Mouse (Mus musculus) heart, embryonic 12.5 days (tissue): ENCODE data around the gene Nubp2. TPM values are rescaled to one million over a fixed set of nuclear protein-coding genes. Genes with fewer than 3 reads are reported as not detected.

Source experiments
- ATAC-seq: fragments of 200-750 bp; cut with Nextera tagmentation; 2 replicates; pipeline ENCODE4 v1.8.0; 2017; ENCODE audit warnings: moderate TSS enrichment, moderate library complexity; ENCODE audit not compliant: insufficient number of reproducible peaks, low FRiP score
- H3K27ac ChIP-seq: fragments of 300-500 bp; sonication (generic); 2 replicates; pipeline ENCODE4 v1.5.1; 2016; ENCODE audit warnings: mild to moderate bottlenecking, moderate library complexity; ENCODE audit not compliant: poor library complexity, severe bottlenecking
- H3K27me3 ChIP-seq: fragments of 300-500 bp; sonication (generic); replicated peaks from 2 replicates; pipeline ENCODE4 v1.6.1; 2016; ENCODE audit warnings: mild to moderate bottlenecking, moderate library complexity
- H3K36me3 ChIP-seq: fragments of 300-500 bp; sonication (generic); 2 replicates; pipeline ENCODE4 v1.6.1; 2016; ENCODE audit warnings: mild to moderate bottlenecking, moderate library complexity
- H3K4me1 ChIP-seq: fragments of 300-500 bp; sonication (generic); replicated peaks from 2 replicates; pipeline ENCODE4 v1.6.1; 2016; ENCODE audit warnings: mild to moderate bottlenecking
- H3K4me2 ChIP-seq: fragments of 300-500 bp; sonication (generic); 2 replicates; pipeline ENCODE4 v1.6.1; 2016; ENCODE audit warnings: mild to moderate bottlenecking, moderate library complexity
- H3K4me3 ChIP-seq: fragments of 300-500 bp; sonication (generic); 2 replicates; pipeline ENCODE4 v1.5.1; 2016; ENCODE audit warnings: mild to moderate bottlenecking
- H3K9ac ChIP-seq: fragments of 300-500 bp; sonication (generic); 2 replicates; pipeline ENCODE4 v1.6.1; 2016; ENCODE audit warnings: mild to moderate bottlenecking, moderate library complexity
- H3K9me3 ChIP-seq: fragments of 300-500 bp; sonication (generic); replicated peaks from 2 replicates; pipeline ENCODE4 v1.6.1; 2016; ENCODE audit warnings: mild to moderate bottlenecking, moderate library complexity
- WGBS: fragments of 180-500 bp; shearing (Covaris S2); methylation state at CpG from one replicate; pipeline ENCODE4 v1.1.7; 2016; 5-methylcytosine and 5-hydroxymethylcytosine counted together
- polyA plus RNA-seq: library from polyadenylated mRNA; unstranded; fragments of >200 nt; fragmentation: Nextera tagmentation; extraction: Ambion mirVana; gene quantifications from 2 replicates; pipeline ENCODE4 v1.2.1, GENCODE M21; 2016

Nubp2 gene
- polyA plus RNA-seq, 1 experiment from 2014 or later: 31.9 TPM

DNA sequence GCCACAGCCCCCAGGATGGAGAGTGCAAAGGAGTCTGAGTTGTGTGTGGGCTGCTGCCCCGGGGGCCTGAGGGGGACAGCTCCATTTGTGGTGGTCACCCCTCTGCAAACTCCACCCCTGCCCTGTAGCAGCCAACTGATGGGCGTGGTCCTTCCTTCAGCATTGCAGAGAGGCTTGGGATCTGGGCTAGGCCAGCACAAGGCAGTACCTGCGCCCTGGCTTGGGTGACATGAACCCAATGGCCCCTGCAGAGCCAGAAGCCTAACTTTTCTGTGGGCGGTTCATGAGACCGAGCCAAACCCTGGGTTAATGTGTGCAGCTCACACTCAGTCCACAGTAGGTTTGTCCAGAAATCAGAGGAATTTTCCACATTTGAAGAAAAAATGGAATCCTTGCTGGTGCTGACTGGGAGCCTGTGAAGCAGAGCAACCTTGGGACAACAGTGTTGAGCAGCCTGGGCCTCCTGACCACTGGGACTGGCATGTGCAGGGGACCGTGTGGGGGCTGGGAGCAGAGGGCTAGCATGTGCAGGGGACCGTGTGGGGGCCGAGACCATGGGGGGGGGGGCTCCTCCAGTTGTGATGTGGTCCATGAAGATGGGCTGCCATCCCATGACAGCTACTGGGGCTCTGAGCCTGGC lies 28.2 kb downstream of the Nubp2 start:
- ATAC-seq: no peak
- Histone ChIP-seq H3K27ac (no peak overlapping the region), H3K9me3 (no peaks in the 10 kb centered on the region), H3K9ac (no peak overlapping the region), H3K27me3 (no peaks in the 10 kb centered on the region), H3K36me3 (peaks cover 64% of the 10 kb centered on the region), H3K4me1 (no peaks in the 10 kb centered on the region), H3K4me2 (no peak overlapping the region), H3K4me3 (no peak overlapping the region)
- 79% methylated on average over 8 of the region's 8 CpGs for WGBS

- no peak for ATAC-seq
- WGBS: 88% methylated on average over 13 of the region's 13 CpGs
- Histone ChIP-seq H3K27ac (no peak overlapping the region), H3K4me3 (no peak overlapping the region), H3K9me3 (no peaks in the 10 kb centered on the region), H3K4me1 (peaks cover 2% of the 10 kb centered on the region; the same call in 1 of the 2 replicates), H3K4me2 (no peak overlapping the region), H3K27me3 (peaks cover 3% of the 10 kb centered on the region; the same call in 1 of the 2 replicates), H3K9ac (no peak overlapping the region), H3K36me3 (peaks cover 55% of the 10 kb centered on the region)
Measured at GRCm38 (mm10) chr17:24856589-24856988, 29.6 kb downstream of the Nubp2 start.

DNA sequence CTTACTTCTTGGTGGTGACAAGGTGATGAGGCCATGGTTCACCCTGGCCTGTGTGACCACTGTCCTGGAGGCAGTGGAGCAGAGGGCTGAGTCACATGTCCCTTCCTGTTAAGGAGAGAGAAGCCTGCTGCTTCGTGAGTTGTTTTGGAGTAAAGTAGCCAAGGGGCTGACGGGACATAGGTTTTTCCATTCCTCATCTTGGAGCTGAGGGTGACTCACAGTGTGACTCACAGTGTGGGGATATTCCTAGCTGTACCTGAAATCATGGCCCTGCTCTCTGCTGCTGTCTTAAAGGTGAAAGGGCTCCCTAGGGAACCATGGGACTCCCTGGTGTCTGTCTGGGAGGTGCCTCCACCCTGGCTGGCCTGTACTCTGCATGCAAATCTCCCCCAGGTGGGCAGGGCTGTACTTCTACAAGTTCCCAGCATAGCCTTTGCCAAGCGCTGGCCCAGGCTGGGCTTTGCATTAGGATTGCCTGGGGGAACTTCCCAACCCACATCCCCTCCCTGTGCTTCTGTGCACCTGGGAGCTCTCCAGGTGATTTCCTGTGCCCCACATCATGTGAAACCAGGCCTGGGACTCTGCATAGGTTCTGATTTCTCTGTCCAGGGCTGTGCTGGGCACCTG lies 30.2 kb downstream of the Nubp2 start:
- Histone ChIP-seq H3K4me1 (peaks cover 9% of the 10 kb centered on the region), H3K4me2 (no peak overlapping the region), H3K27ac (no peak overlapping the region), H3K9ac (no peak overlapping the region), H3K4me3 (no peak overlapping the region), H3K9me3 (no peaks in the 10 kb centered on the region), H3K27me3 (peaks cover 9% of the 10 kb centered on the region; the same call in 1 of the 2 replicates), H3K36me3 (peaks cover 49% of the 10 kb centered on the region)
- ATAC-seq: no peak
- WGBS: 64% methylated on average over 3 of the region's 3 CpGs

- H3K27ac ChIP-seq: no peak overlapping the region
- peaks cover 22% of the 10 kb centered on the region for H3K36me3 ChIP-seq
- peaks cover 15% of the 10 kb centered on the region for H3K4me1 ChIP-seq
- H3K9me3 ChIP-seq: no peaks in the 10 kb centered on the region
- H3K9ac ChIP-seq: peak overlapping the region; percentile 91; the same call in 1 of the 2 replicates
- peak overlapping the region; percentile 94 for H3K4me2 ChIP-seq
- no peak for ATAC-seq
- WGBS: 79% methylated on average over 10 of the region's 10 CpGs
- H3K27me3 ChIP-seq: peaks cover 9% of the 10 kb centered on the region; the same call in 1 of the 2 replicates
- peak overlapping the region; percentile 81 for H3K4me3 ChIP-seq
Measured at GRCm38 (mm10) chr17:24851381-24852125, 34.6 kb downstream of the Nubp2 start.

GRCm38 (mm10) chr17:24850773-24851127 lies 35.4 kb downstream of the Nubp2 start:
- Histone ChIP-seq H3K27ac (peak overlapping the region; percentile 32; the same call in 1 of the 2 replicates), H3K36me3 (peaks cover 14% of the 10 kb centered on the region), H3K9me3 (no peaks in the 10 kb centered on the region)

DNA sequence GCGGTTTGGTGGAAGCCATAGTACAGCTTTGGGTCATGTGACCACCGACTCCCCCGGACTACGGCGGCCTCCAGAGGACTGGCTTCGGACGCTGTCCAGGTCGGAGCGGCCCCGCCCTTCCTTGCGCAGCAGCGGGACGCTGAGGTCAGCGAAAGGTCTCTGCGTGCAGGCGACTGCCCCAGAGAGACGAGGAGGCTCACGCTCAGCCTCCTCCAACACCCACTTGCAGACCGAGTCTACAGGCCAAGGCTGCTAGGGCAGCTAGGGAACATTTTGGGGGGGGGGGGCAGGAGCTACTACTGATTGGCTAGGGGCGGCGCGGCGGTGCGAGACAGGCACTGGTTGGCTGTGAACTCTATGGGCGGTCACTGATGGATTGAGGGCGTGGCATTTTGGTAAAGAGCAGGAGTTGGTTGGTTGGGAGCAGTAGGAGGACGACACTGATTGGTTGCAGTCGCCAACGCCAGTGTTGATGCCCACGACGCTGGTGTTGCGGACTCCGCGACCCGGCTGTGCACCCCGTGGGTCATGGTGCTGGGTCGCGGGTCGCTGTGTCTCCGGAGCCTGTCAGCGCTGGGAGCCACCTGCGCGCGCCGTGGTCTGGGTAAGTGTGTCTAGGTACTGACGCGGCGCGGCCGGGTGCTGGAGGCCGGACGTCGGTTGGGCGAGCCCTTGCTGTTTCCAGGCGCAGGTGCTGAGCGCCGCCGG lies 35.9 kb downstream of the Nubp2 start, which contains the start of gene Fahd1:
Gene Fahd1, minus strand, starts transcription at position 300 of the 708 bp plus-strand sequence.
- under 1% methylated on average over 58 of the region's 58 CpGs for WGBS
- H3K4me1 ChIP-seq: peaks cover 15% of the 10 kb centered on the region
- H3K27ac ChIP-seq: peak within 1 kb of the TSS; percentile 98
- peak within 1 kb of the TSS; percentile 94 for H3K4me2 ChIP-seq
- ATAC-seq: peak; percentile 99
- H3K36me3 ChIP-seq: peaks cover 12% of the 10 kb centered on the region
- peak within 1 kb of the TSS; percentile 91 for H3K9ac ChIP-seq
- H3K4me3 ChIP-seq: peak within 1 kb of the TSS; percentile 81
- H3K9me3 ChIP-seq: no peaks in the 10 kb centered on the region
- H3K27me3 ChIP-seq: peaks cover 9% of the 10 kb centered on the region; the same call in 1 of the 2 replicates

More at GRCm38 (mm10) chr17:24850773-24851127, 35.4 kb downstream of the Nubp2 start:
- H3K4me3 ChIP-seq: peak overlapping the region; percentile 81
- H3K4me2 ChIP-seq: peak overlapping the region; percentile 94
- H3K4me1 ChIP-seq: peaks cover 15% of the 10 kb centered on the region
- ATAC-seq: no peak
- H3K27me3 ChIP-seq: peaks cover 9% of the 10 kb centered on the region; the same call in 1 of the 2 replicates
- peak overlapping the region; percentile 91 for H3K9ac ChIP-seq
- WGBS: 3% methylated on average over 20 of the region's 20 CpGs

DNA sequence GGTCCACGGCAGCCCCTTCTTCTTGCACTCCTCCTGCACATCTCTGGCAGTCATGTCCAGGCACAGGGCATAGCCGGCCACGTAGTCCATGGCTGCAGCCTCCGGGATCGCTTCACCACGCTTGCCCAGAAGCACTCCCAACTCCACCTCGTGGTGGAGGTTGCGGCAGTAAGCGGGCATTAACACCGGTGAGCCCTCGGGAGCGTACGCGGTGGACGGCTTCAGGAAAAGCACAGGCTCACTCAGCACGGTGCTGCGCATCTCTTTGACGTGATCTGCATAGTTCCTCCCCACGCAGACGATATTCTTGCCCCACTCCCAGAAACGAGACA lies 36.5 kb downstream of the Nubp2 start:
- Histone ChIP-seq H3K36me3 (peaks cover 12% of the 10 kb centered on the region), H3K4me3 (peak overlapping the region; percentile 81), H3K27me3 (peaks cover 9% of the 10 kb centered on the region; the same call in 1 of the 2 replicates), H3K27ac (peak overlapping the region; percentile 98), H3K4me2 (peak overlapping the region; percentile 94), H3K9ac (peak overlapping the region; percentile 91), H3K4me1 (peaks cover 17% of the 10 kb centered on the region), H3K9me3 (no peaks in the 10 kb centered on the region)
- under 1% methylated on average over 21 of the region's 21 CpGs for WGBS
- peak; percentile 63; the same call in 1 of the 2 replicates for ATAC-seq

DNA sequence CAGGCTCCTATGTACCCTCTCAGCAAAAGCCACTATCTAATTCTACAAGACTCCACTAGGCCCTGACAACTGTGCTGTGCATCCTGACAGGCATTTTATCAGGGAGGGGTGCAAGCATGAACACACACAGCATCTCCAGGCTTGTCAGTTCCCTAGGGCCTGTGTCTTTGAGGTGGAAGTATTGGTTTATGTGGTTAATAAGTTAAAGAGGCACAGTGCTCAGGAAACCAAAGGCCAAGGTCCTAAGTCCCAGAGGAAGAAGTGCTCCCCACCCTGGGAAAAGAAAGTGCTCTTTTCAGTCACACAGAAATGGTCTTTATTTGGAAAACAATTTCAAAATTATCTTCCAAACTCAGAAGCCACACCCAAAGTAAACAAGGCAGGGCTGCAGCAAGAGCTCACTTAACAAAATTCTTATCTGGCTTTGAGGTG lies 37.5 kb downstream of the Nubp2 start:
- peak overlapping the region; percentile 52 for H3K9ac ChIP-seq
- peak overlapping the region; percentile 46 for H3K4me3 ChIP-seq
- no peaks in the 10 kb centered on the region for H3K9me3 ChIP-seq
- H3K4me1 ChIP-seq: peaks cover 23% of the 10 kb centered on the region
- peak overlapping the region; percentile 68 for H3K27ac ChIP-seq
- ATAC-seq: no peak
- peaks cover 14% of the 10 kb centered on the region for H3K27me3 ChIP-seq
- peaks cover 8% of the 10 kb centered on the region for H3K36me3 ChIP-seq
- H3K4me2 ChIP-seq: peak overlapping the region; percentile 76

DNA sequence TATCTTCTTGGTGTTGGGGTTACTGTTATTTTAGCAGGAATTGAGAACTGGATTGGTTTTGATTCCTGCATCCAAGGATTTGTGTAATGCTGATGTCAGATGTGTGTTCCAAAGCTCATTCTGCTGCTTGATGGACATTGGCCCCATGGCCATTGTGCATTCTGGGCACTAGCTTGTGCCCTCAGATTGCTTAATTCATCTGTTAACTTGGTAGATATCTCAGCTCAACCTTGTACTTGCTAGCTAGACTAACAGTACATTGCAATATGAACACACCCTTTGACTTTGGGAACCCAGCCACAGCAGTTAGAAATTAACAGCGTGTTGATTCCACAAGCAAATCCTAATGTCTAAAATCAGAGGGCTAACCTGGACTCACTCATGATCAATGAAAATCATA lies 38.8 kb downstream of the Nubp2 start:
- Histone ChIP-seq H3K4me2 (peak overlapping the region; percentile 15; the same call in 1 of the 2 replicates), H3K27ac (no peak overlapping the region), H3K9ac (no peak overlapping the region), H3K4me1 (peaks cover 23% of the 10 kb centered on the region), H3K4me3 (no peak overlapping the region), H3K9me3 (no peaks in the 10 kb centered on the region), H3K27me3 (peaks cover 14% of the 10 kb centered on the region), H3K36me3 (no peaks in the 10 kb centered on the region)
- WGBS: 91% methylated on average over 1 of the region's 1 CpGs
- ATAC-seq: no peak

DNA sequence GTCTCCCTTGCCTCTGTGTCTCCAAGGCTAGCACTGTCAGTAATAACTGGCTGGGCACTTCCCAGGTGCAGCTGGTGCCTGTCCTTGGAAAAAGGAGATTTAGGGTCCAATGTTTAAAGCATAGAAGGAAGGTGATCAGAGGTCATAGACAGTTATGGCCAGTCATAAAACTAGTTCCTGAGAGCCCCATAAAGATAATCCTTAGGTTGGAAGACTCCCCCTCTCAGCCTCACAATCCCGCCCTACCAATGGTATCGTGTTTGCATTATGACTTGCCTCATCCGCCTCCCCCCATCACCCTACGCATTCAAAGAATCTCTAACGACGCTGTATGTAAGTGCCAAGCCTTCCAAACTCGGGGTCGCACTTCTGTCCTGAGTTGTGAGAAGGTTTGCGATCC lies 41.6 kb downstream of the Nubp2 start:
- Histone ChIP-seq H3K9me3 (no peaks in the 10 kb centered on the region), H3K27me3 (peaks cover 18% of the 10 kb centered on the region), H3K4me3 (no peak overlapping the region), H3K9ac (no peak overlapping the region), H3K4me2 (peak overlapping the region; percentile 19), H3K36me3 (no peaks in the 10 kb centered on the region), H3K27ac (no peak overlapping the region), H3K4me1 (peaks cover 13% of the 10 kb centered on the region)
- WGBS: 45% methylated on average over 9 of the region's 9 CpGs
- no peak for ATAC-seq
